Mouse (Mus musculus) layer of hippocampus, postnatal 10 days (tissue): ENCODE measurements around the gene Ing4. TPM values are rescaled to one million over a fixed set of nuclear protein-coding genes. Genes with fewer than 3 reads are reported as not detected.

ENCODE experiments used
- DNase-seq, 2 experiments: peaks; one replicate each; pipeline ENCODE4 v3.0.0; 2021; ENCODE audit warnings: low spot score in 2 of 2
- microRNA-seq, 2 experiments: library from miRNA; unstranded; fragments of <30 nt; microRNA quantifications; one replicate each; pipeline ENCODE4 v1.2.0; 2021
- total RNA-seq, 2 experiments: library from RNA; stranded (reverse); gene quantifications; 2 replicates each; pipeline ENCODE4 v1.2.3; 2021

Gene Ing4
- total RNA-seq, 2 experiments from 2014 or later: 57.4 to 62.4 TPM

DNA sequence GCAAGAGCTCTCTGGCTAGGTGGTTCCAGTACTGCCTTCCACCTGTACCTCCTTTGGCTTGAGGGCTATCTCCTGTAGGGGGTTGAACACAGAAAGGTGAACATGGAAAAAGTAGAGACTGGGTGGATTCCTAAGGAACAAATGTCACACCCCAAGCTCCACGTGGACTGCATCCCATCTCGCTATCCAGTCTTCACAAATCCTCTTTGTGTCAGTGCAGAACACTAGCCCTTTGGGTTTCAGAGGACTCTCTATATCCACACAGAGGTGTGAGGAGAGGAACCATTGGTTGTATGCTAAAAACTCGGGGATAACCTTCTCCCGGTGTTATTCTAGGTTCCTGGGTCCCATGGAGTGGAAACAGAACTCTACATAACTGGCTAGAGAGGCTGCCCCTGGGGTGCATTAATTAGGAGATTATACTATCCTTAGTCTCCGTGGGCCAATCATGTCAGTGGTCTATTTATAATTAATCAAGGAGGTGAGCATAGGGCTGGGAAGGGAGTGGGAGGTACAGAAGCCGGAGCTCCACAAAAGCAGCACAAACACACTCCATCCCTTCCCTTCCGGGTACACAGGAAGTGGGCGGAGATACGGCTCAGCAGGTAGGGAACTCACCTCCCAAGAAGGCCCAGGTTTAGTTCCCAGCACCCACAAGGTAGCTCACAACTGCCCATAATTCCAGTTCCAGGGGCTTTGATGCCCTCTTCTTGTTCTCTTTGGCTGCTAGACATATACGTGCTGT is 51.0 kb downstream of the Ing4 start:
- DNase-seq: no peak

GRCm38 (mm10) chr6:125092372-125092771 is 52.8 kb downstream of the Ing4 start:
- DNase-seq: no peak

- no peak for DNase-seq
These were observed 55.3 kb downstream of the Ing4 start for GRCm38 (mm10) chr6:125094843-125095242.

- peak; percentile 96 to 98 for DNase-seq
These were observed 56.1 kb downstream of the Ing4 start, which contains the start of gene Chd4 for GRCm38 (mm10) chr6:125095391-125096278. Gene Chd4 (plus strand): TSS chr6:125095981.

GRCm38 (mm10) chr6:125096279-125096596 is 56.7 kb downstream of the Ing4 start:
- no peak for DNase-seq

- DNase-seq: peak; percentile 64 to 74
These were observed 57.2 kb downstream of the Ing4 start for GRCm38 (mm10) chr6:125096597-125097345.

DNA sequence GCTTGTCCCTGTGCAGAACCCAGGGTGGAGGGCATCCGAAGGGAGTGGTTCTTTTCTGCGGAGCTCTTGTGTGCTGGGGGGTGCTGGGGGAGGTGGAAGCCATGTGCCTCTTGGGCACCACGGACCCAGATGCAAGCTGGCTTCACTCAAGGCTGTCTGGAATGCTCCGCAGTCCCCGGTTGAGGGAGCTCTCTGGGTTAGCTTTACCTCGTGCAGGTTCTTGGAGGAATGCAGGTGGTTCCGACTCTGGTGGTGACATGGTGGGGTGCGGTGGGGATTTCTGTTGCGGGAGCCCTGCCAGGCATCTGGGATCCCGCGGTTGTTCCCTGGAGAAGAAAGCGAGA is 57.8 kb downstream of the Ing4 start:
- DNase-seq: no peak

- no peak for DNase-seq
These were observed 58.4 kb downstream of the Ing4 start for GRCm38 (mm10) chr6:125097951-125098350.

DNA sequence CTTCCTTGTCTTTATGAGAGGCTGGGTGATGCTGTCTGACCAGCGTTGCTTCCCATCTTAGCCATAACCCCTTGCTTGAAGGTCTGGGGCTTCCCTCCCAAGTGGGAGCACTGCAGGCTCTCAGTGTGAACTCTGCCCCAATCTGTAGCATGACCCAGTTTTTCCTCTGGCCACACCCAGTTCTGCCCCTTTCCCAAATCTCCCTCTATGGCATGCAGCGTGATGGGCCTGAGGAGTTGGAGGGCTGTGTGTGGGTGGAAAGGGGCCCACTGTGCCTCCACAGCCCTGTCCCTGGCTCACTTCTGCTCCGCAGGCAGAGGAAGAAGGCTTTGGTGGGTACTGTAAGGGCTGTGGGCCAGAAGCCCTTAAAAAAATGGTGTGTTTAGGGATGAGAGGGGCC is 59.0 kb downstream of the Ing4 start:
- DNase-seq: peak in 1 of 2 experiments; percentile 19

Small RNA genes within 50 kb of the gene (microRNA-seq; reads per million reads assigned to microRNA genes)
- 0.22 to 0.59 reads per million in 2 experiments for gene Mir7045

Other genes starting within 250 kb of the Ing4 start
- 1 to 10 TPM; 3.3 to 5.0 TPM for gene Spsb2, start 231.1 kb upstream of the Ing4 start, total RNA-seq
- 100 to 1,000 TPM; 466 to 472 TPM for gene Tpi1, start 225.5 kb upstream of the Ing4 start, total RNA-seq
- 100 to 1,000 TPM; 181 to 187 TPM for gene Usp5, start 210.3 kb upstream of the Ing4 start, total RNA-seq
- gene Cdca3, start 210.2 kb upstream of the Ing4 start, total RNA-seq: 1 to 10 TPM; 5.4 to 6.1 TPM
- under 1 TPM in 1 of 2 experiments, not detected in 1; 0.27 TPM for gene Gnb3, start 199.5 kb upstream of the Ing4 start, total RNA-seq
- gene P3h3, start 182.0 kb upstream of the Ing4 start, total RNA-seq: 10 to 100 TPM; 29.1 to 32.1 TPM
- 100 to 1,000 TPM; 162 to 178 TPM for gene Gpr162, start 175.8 kb upstream of the Ing4 start, total RNA-seq
- 1 to 10 TPM in 1 of 2 experiments, under 1 TPM in 1; 0.62 to 1.0 TPM for gene Cd4, start 151.5 kb upstream of the Ing4 start, total RNA-seq
- 1 to 10 TPM; 1.2 to 2.1 TPM for gene Lag3, start 128.1 kb upstream of the Ing4 start, total RNA-seq
- gene Ptms, start 119.7 kb upstream of the Ing4 start, total RNA-seq: 1,000 to 10,000 TPM; 1,413 to 1,419 TPM
- 100 to 1,000 TPM; 609 to 620 TPM for gene Mlf2, start 108.4 kb upstream of the Ing4 start, total RNA-seq
- gene Cops7a, start 74.2 kb upstream of the Ing4 start, total RNA-seq: 100 to 1,000 TPM in 1 of 2 experiments, 10 to 100 TPM in 1; 97.7 to 101 TPM
- gene Pianp, start 43.1 kb upstream of the Ing4 start, total RNA-seq: 100 to 1,000 TPM; 109 to 120 TPM
- 10 to 100 TPM; 44.4 to 45.2 TPM for gene Zfp384, start 30.6 kb upstream of the Ing4 start, total RNA-seq
- 1 to 10 TPM; 7.0 to 9.2 TPM for gene Acrbp, start 9.9 kb downstream of the Ing4 start, total RNA-seq
- gene Lpar5, start 28.2 kb downstream of the Ing4 start, total RNA-seq: 1 to 10 TPM; 1.1 to 1.4 TPM
- 100 to 1,000 TPM; 176 to 195 TPM for gene Chd4, start 56.2 kb downstream of the Ing4 start, total RNA-seq
- gene Nop2, start 92.1 kb downstream of the Ing4 start, total RNA-seq: 10 to 100 TPM; 35.9 to 36.1 TPM
- gene Iffo1, start 105.5 kb downstream of the Ing4 start, total RNA-seq: 10 to 100 TPM; 49.7 to 50.7 TPM
- gene Gapdh, start 126.7 kb downstream of the Ing4 start, total RNA-seq: 1,000 to 10,000 TPM; 1,523 to 1,789 TPM
- 10 to 100 TPM; 31.8 to 36.1 TPM for gene Ncapd2, start 151.9 kb downstream of the Ing4 start, total RNA-seq
- 10 to 100 TPM; 73.5 to 75.9 TPM for gene Mrpl51, start 152.0 kb downstream of the Ing4 start, total RNA-seq
- 10 to 100 TPM; 26.8 to 27.1 TPM for gene Vamp1, start 175.8 kb downstream of the Ing4 start, total RNA-seq
- gene Tapbpl, start 192.1 kb downstream of the Ing4 start, total RNA-seq: 1 to 10 TPM; 2.9 to 3.0 TPM
- gene Cd27, start 197.2 kb downstream of the Ing4 start, total RNA-seq: not detected
- not detected for gene Tuba3a, start 246.3 kb downstream of the Ing4 start, total RNA-seq